Mouse (Mus musculus) stomach, embryonic 15.5 days (tissue): Measurements from ENCODE around the gene Arhgap18. TPM values are rescaled to one million over a fixed set of nuclear protein-coding genes. Genes with fewer than 3 reads are reported as not detected.

ENCODE experiments used
- ATAC-seq: fragments of 200-750 bp; cut with Nextera tagmentation; 2 replicates; pipeline ENCODE4 v1.8.0; 2017; ENCODE audit warnings: low read depth, moderate number of reproducible peaks, moderate TSS enrichment; ENCODE audit not compliant: insufficient read depth, low FRiP score
- H3K27ac ChIP-seq: fragments of 300-500 bp; sonication (generic); 2 replicates; pipeline ENCODE4 v1.5.1; 2015; ENCODE audit warnings: mild to moderate bottlenecking, inconsistent platforms
- H3K27me3 ChIP-seq: fragments of 300-500 bp; sonication (generic); replicated peaks from 2 replicates; pipeline ENCODE4 v1.6.1; 2015; ENCODE audit warnings: inconsistent platforms
- H3K36me3 ChIP-seq: fragments of 300-500 bp; sonication (generic); 2 replicates; pipeline ENCODE4 v1.6.1; 2015; ENCODE audit warnings: inconsistent platforms
- H3K4me1 ChIP-seq: fragments of 300-500 bp; sonication (generic); 2 replicates; pipeline ENCODE4 v1.6.1; 2015; ENCODE audit warnings: inconsistent platforms
- H3K4me2 ChIP-seq: fragments of 300-500 bp; sonication (generic); 2 replicates; pipeline ENCODE4 v1.6.1; 2015; ENCODE audit warnings: mild to moderate bottlenecking, inconsistent platforms
- H3K4me3 ChIP-seq: fragments of 300-500 bp; sonication (generic); replicated peaks from 2 replicates; pipeline ENCODE4 v1.5.1; 2015; ENCODE audit warnings: inconsistent platforms
- H3K9ac ChIP-seq: fragments of 300-500 bp; sonication (generic); 2 replicates; pipeline ENCODE4 v1.6.1; 2015; ENCODE audit warnings: inconsistent platforms
- H3K9me3 ChIP-seq: fragments of 300-500 bp; sonication (generic); 2 replicates; pipeline ENCODE4 v1.6.1; 2016; ENCODE audit warnings: inconsistent platforms
- WGBS: fragments of 180-500 bp; shearing (Covaris S2); methylation state at CpG from one replicate; pipeline ENCODE4 v1.1.7; 2015; 5-methylcytosine and 5-hydroxymethylcytosine counted together
- polyA plus RNA-seq: library from polyadenylated mRNA; unstranded; fragments of >200 nt; fragmentation: Nextera tagmentation; extraction: Ambion mirVana; gene quantifications from 2 replicates; pipeline ENCODE4 v1.2.1, GENCODE M21; 2015

Gene Arhgap18
- polyA plus RNA-seq = 35.6 and 42.8 TPM in 2 replicates

- 72% methylated on average over 11 of the region's 11 CpGs for WGBS
- Histone ChIP-seq H3K27me3 (no peaks in the 10 kb centered on the region), H3K4me1 (no peaks in the 10 kb centered on the region), H3K4me2 (no peak within 1 kb of the TSS), H3K36me3 (no peaks in the 10 kb centered on the region), H3K9me3 (no peaks in the 10 kb centered on the region), H3K4me3 (no peak within 1 kb of the TSS), H3K27ac (no peak within 1 kb of the TSS), H3K9ac (no peak within 1 kb of the TSS)
- no peak for ATAC-seq
Observed at GRCm38 (mm10) chr10:26752929-26753567, at the start of gene Arhgap18. Gene Arhgap18 (plus strand): TSS chr10:26753421.

- no peak for ATAC-seq
- no peaks in the 10 kb centered on the region for H3K36me3 ChIP-seq
- H3K4me2 ChIP-seq = no peak overlapping the region
- H3K9me3 ChIP-seq = no peaks in the 10 kb centered on the region
- H3K4me3 ChIP-seq = no peak overlapping the region
- H3K4me1 ChIP-seq = no peaks in the 10 kb centered on the region
- WGBS = 93% methylated on average over 7 of the region's 7 CpGs
- H3K27me3 ChIP-seq = no peaks in the 10 kb centered on the region
- no peak overlapping the region for H3K9ac ChIP-seq
- H3K27ac ChIP-seq = no peak overlapping the region
Observed at GRCm38 (mm10) chr10:26710458-26711011, 42.7 kb upstream of the Arhgap18 start.

- Histone ChIP-seq H3K4me1 (no peaks in the 10 kb centered on the region), H3K36me3 (no peaks in the 10 kb centered on the region), H3K4me3 (no peak overlapping the region), H3K27ac (no peak overlapping the region), H3K4me2 (no peak overlapping the region), H3K9me3 (no peaks in the 10 kb centered on the region), H3K27me3 (no peaks in the 10 kb centered on the region), H3K9ac (no peak overlapping the region)
- no peak for ATAC-seq
- WGBS = 4% methylated on average over 3 of the region's 3 CpGs
Observed at GRCm38 (mm10) chr10:26711068-26711467, 42.2 kb upstream of the Arhgap18 start.

- Histone ChIP-seq H3K9ac (no peak overlapping the region), H3K4me1 (no peaks in the 10 kb centered on the region), H3K27ac (no peak overlapping the region), H3K4me3 (no peak overlapping the region), H3K36me3 (no peaks in the 10 kb centered on the region), H3K27me3 (no peaks in the 10 kb centered on the region), H3K9me3 (no peaks in the 10 kb centered on the region), H3K4me2 (no peak overlapping the region)
- no peak for ATAC-seq
- WGBS = 39% methylated on average over 3 of the region's 3 CpGs
Observed at GRCm38 (mm10) chr10:26713986-26714385, 39.2 kb upstream of the Arhgap18 start.

- no peak overlapping the region for H3K9ac ChIP-seq
- no peaks in the 10 kb centered on the region for H3K9me3 ChIP-seq
- 90% methylated on average over 2 of the region's 2 CpGs for WGBS
- H3K4me2 ChIP-seq = no peak overlapping the region
- H3K27ac ChIP-seq = no peak overlapping the region
- H3K4me1 ChIP-seq = no peaks in the 10 kb centered on the region
- no peak for ATAC-seq
- no peaks in the 10 kb centered on the region for H3K36me3 ChIP-seq
- H3K4me3 ChIP-seq = no peak overlapping the region
- no peaks in the 10 kb centered on the region for H3K27me3 ChIP-seq
Observed at GRCm38 (mm10) chr10:26724704-26725103, 28.5 kb upstream of the Arhgap18 start.

- Histone ChIP-seq H3K4me1 (no peaks in the 10 kb centered on the region), H3K27me3 (no peaks in the 10 kb centered on the region), H3K4me3 (no peak overlapping the region), H3K4me2 (no peak overlapping the region), H3K9ac (no peak overlapping the region), H3K36me3 (no peaks in the 10 kb centered on the region), H3K9me3 (no peaks in the 10 kb centered on the region), H3K27ac (no peak overlapping the region)
- no peak for ATAC-seq
- 93% methylated on average over 3 of the region's 3 CpGs for WGBS
Observed at GRCm38 (mm10) chr10:26725255-26725654, 28.0 kb upstream of the Arhgap18 start.

- Histone ChIP-seq H3K27me3 (no peaks in the 10 kb centered on the region), H3K36me3 (no peaks in the 10 kb centered on the region), H3K9me3 (no peaks in the 10 kb centered on the region), H3K4me1 (no peaks in the 10 kb centered on the region), H3K4me2 (no peak overlapping the region), H3K9ac (no peak overlapping the region), H3K27ac (no peak overlapping the region), H3K4me3 (no peak overlapping the region)
- no peak for ATAC-seq
- 54% methylated on average over 3 of the region's 3 CpGs for WGBS
Observed at GRCm38 (mm10) chr10:26750827-26751226, 2.4 kb upstream of the Arhgap18 start.

GRCm38 (mm10) chr10:26752064-26752928 lies 925 bp upstream of the Arhgap18 start:
- no peaks in the 10 kb centered on the region for H3K9me3 ChIP-seq
- no peaks in the 10 kb centered on the region for H3K27me3 ChIP-seq
- WGBS = 51% methylated on average over 16 of the region's 16 CpGs
- no peaks in the 10 kb centered on the region for H3K4me1 ChIP-seq
- no peak overlapping the region for H3K9ac ChIP-seq
- no peak overlapping the region for H3K27ac ChIP-seq
- H3K36me3 ChIP-seq = no peaks in the 10 kb centered on the region
- H3K4me3 ChIP-seq = no peak overlapping the region
- no peak for ATAC-seq
- H3K4me2 ChIP-seq = no peak overlapping the region

GRCm38 (mm10) chr10:26754006-26754405 lies 785 bp downstream of the Arhgap18 start:
- no peak for ATAC-seq

GRCm38 (mm10) chr10:26757231-26757630 lies 4.0 kb downstream of the Arhgap18 start:
- Histone ChIP-seq H3K4me3 (no peak overlapping the region), H3K9ac (no peak overlapping the region), H3K27me3 (no peaks in the 10 kb centered on the region), H3K27ac (no peak overlapping the region), H3K4me1 (no peaks in the 10 kb centered on the region), H3K9me3 (no peaks in the 10 kb centered on the region), H3K36me3 (no peaks in the 10 kb centered on the region), H3K4me2 (no peak overlapping the region)
- ATAC-seq = no peak
- WGBS = 89% methylated on average over 2 of the region's 2 CpGs

More at GRCm38 (mm10) chr10:26754006-26754405, 785 bp downstream of the Arhgap18 start:
- no peaks in the 10 kb centered on the region for H3K9me3 ChIP-seq
- 88% methylated on average over 6 of the region's 6 CpGs for WGBS
- no peak overlapping the region for H3K9ac ChIP-seq
- H3K36me3 ChIP-seq = no peaks in the 10 kb centered on the region
- no peaks in the 10 kb centered on the region for H3K4me1 ChIP-seq
- no peak overlapping the region for H3K4me3 ChIP-seq
- no peaks in the 10 kb centered on the region for H3K27me3 ChIP-seq
- no peak overlapping the region for H3K4me2 ChIP-seq
- no peak overlapping the region for H3K27ac ChIP-seq

- H3K27me3 ChIP-seq = no peaks in the 10 kb centered on the region
- H3K9me3 ChIP-seq = no peaks in the 10 kb centered on the region
- no peak overlapping the region for H3K4me3 ChIP-seq
- no peak for ATAC-seq
- no peak overlapping the region for H3K4me2 ChIP-seq
- H3K4me1 ChIP-seq = no peaks in the 10 kb centered on the region
- no peak overlapping the region for H3K9ac ChIP-seq
- no peak overlapping the region for H3K27ac ChIP-seq
- 49% methylated on average over 6 of the region's 6 CpGs for WGBS
- H3K36me3 ChIP-seq = no peaks in the 10 kb centered on the region
Observed at GRCm38 (mm10) chr10:26759469-26759868, 6.2 kb downstream of the Arhgap18 start.

GRCm38 (mm10) chr10:26761103-26761502 lies 7.9 kb downstream of the Arhgap18 start:
- WGBS = 72% methylated on average over 4 of the region's 4 CpGs
- H3K4me2 ChIP-seq = no peak overlapping the region
- H3K4me3 ChIP-seq = no peak overlapping the region
- H3K9ac ChIP-seq = no peak overlapping the region
- no peaks in the 10 kb centered on the region for H3K4me1 ChIP-seq
- ATAC-seq = no peak
- H3K27me3 ChIP-seq = no peaks in the 10 kb centered on the region
- H3K27ac ChIP-seq = no peak overlapping the region
- no peaks in the 10 kb centered on the region for H3K9me3 ChIP-seq
- no peaks in the 10 kb centered on the region for H3K36me3 ChIP-seq
